Mouse (Mus musculus) brain, embryonic 14.5 days (tissue): ENCODE measurements at regions not wholly inside any gene's neighbourhood (a gene's known extent, or its start where the extent isn't known, plus 50 kb on each side); places are given as distances from the start of the nearest gene placed in this dataset.

Source experiments
- DNase-seq: peaks from one replicate; pipeline ENCODE4 v3.0.0-alpha.2; 2011; ENCODE audit warnings: low read depth
- CTCF ChIP-seq: fragments of 200-500 bp; IDR thresholded peaks from 2 replicates; pipeline ENCODE4 v1.5.1; 2012; ENCODE audit warnings: inconsistent platforms, mild to moderate bottlenecking, moderate library complexity, borderline replicate concordance; ENCODE audit not compliant: insufficient read depth, insufficient read length; ENCODE audit errors: extremely low read depth
- POLR2A ChIP-seq: fragments of 200-500 bp; IDR thresholded peaks from 2 replicates; pipeline ENCODE4 v1.6.1; 2012; ENCODE audit warnings: mild to moderate bottlenecking, inconsistent platforms, borderline replicate concordance; ENCODE audit not compliant: poor library complexity, insufficient read depth, insufficient read length, severe bottlenecking; ENCODE audit errors: extremely low read depth

GRCm38 (mm10) chr1:23555794-23556193 is 158.2 kb upstream of the Ogfrl1 start:
- DNase-seq = no peak
- TF ChIP-seq POLR2A (no peak), CTCF (no peak)

GRCm38 (mm10) chr1:23568106-23568505 is 170.5 kb upstream of the Ogfrl1 start:
- no peak for DNase-seq

GRCm38 (mm10) chr1:23574461-23574860 is 176.9 kb upstream of the Ogfrl1 start:
- peak; percentile 56 for DNase-seq
- TF ChIP-seq CTCF (no peak), POLR2A (no peak)

More at GRCm38 (mm10) chr1:23568106-23568505, 170.5 kb upstream of the Ogfrl1 start:
- TF ChIP-seq CTCF (no peak), POLR2A (no peak)

- DNase-seq = peak; percentile 87
- TF ChIP-seq POLR2A = no peak
- no peak for TF ChIP-seq CTCF
Observed at GRCm38 (mm10) chr1:23575005-23575404, 177.4 kb upstream of the Ogfrl1 start.

- TF ChIP-seq POLR2A (no peak), CTCF (no peak)
- no peak for DNase-seq
Observed at GRCm38 (mm10) chr1:23575515-23575914, 177.9 kb upstream of the Ogfrl1 start.

GRCm38 (mm10) chr1:23576150-23576549 is 178.6 kb upstream of the Ogfrl1 start:
- no peak for TF ChIP-seq CTCF
- no peak for TF ChIP-seq POLR2A
- peak; percentile 61 for DNase-seq

GRCm38 (mm10) chr1:23589414-23589942 is 172.1 kb upstream of the B3gat2 start:
- TF ChIP-seq CTCF (no peak), POLR2A (no peak)
- DNase-seq = peak; percentile 33

GRCm38 (mm10) chr1:23602710-23603291 is 158.8 kb upstream of the B3gat2 start:
- no peak for TF ChIP-seq POLR2A
- no peak for TF ChIP-seq CTCF
- no peak for DNase-seq

- peak; percentile 40 for DNase-seq
- TF ChIP-seq CTCF = no peak
- no peak for TF ChIP-seq POLR2A
Observed at GRCm38 (mm10) chr1:23629366-23629765, 132.2 kb upstream of the B3gat2 start.

GRCm38 (mm10) chr1:23645093-23645492 is 116.5 kb upstream of the B3gat2 start:
- no peak for DNase-seq
- TF ChIP-seq CTCF (no peak), POLR2A (no peak)

- TF ChIP-seq POLR2A = no peak
- no peak for TF ChIP-seq CTCF
- DNase-seq = peak; percentile 41
Observed at GRCm38 (mm10) chr1:23648875-23649506, 112.6 kb upstream of the B3gat2 start.

- DNase-seq = peak; percentile 12
- TF ChIP-seq POLR2A = no peak
- TF ChIP-seq CTCF = no peak
Observed at GRCm38 (mm10) chr1:23649886-23650285, 111.7 kb upstream of the B3gat2 start.

GRCm38 (mm10) chr1:23653628-23654027 is 107.9 kb upstream of the B3gat2 start:
- no peak for TF ChIP-seq POLR2A
- DNase-seq = no peak

GRCm38 (mm10) chr1:23655768-23656167 is 105.8 kb upstream of the B3gat2 start:
- TF ChIP-seq CTCF (no peak), POLR2A (no peak)
- no peak for DNase-seq
